Mouse (Mus musculus): ENCODE measurements around the gene D6Ertd527e.

DNA sequence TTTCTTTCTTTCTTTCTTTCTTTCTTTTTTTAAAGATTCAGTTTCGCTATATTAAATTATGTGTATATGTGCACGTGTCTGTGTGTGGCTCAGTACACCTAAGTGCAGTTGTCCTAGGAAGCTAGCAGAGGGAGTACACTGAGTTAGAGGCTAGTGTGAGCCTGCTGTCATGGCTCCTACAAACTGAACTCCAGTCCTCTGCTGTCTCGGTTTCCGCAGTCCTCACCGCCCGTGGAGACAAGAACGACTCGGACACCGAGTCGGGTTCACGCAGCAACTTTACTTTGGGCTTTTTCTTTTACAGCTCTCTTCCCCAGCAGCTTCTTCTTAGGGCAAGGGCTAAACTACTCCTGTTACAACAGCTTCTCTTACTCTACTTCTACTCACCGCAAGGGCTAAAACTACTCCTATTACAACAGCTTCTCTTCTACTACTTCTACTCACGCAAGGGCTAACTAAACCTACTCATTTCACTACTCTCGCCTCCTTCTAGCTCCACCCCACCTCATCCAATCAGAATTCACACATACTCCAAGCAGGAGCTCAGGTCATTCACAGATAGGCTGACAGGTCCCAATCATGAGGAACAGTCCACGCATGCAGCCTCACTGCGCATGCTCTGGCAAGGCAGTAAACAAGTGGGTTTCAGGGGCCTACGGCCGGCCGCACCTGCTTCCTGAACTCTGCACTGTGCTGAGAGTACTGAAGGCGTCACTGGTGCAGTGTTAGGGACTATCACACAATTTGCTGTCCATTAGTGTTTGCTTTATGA lies 14.7 kb downstream of the D6Ertd527e start:
- TF ChIP-seq POLR2A (IDR thresholded peaks at IDR 0.05; ENCODE audit: control insufficient read depth, extremely low read depth, insufficient read depth, low read length, poor library complexity) (peak; percentile 74), CTCF (IDR thresholded peaks at IDR 0.05; ENCODE audit: borderline replicate concordance, control insufficient read depth, extremely low read depth, insufficient read depth, low read length, poor library complexity) (0 out of 2 replicates have a peak, but pooled peaks have one; percentile 18)
